Mouse (Mus musculus): ENCODE measurements around the gene Camk2d. TPM values are rescaled to one million over a fixed set of nuclear protein-coding genes. Genes with fewer than 3 reads are reported as not detected.

The Camk2d gene
- 10 to 100 TPM in 1 of 2 experiments, 1 to 10 TPM in 1; 5.4 to 10.1 TPM for polyA plus RNA-seq (2012; fragmentation: generic; extraction: Trizol)

GRCm38 (mm10) chr3:126596086-126596485 lies at the start of gene Camk2d:
Camk2d (plus strand) TSS chr3:126596302.

Other genes starting within 250 kb of the Camk2d start
- 1 to 10 TPM in 1 of 2 experiments, under 1 TPM in 1; 0.46 to 5.2 TPM for gene Arsj, start 232.6 kb upstream of the Camk2d start, polyA plus RNA-seq (2012; fragmentation: generic; extraction: Trizol)

Measured in C3H10T1/2 (cell line).